In genomic region chr1:51292348-51292747, GRCm38 (mm10) we compare ENCODE assay signal across 12 mouse cellular contexts. TPM values are rescaled to one million over a fixed set of nuclear protein-coding genes. Genes with fewer than 3 reads are reported as not detected.
DNase-seq lines count a peak whose midpoint lies in the region; ATAC-seq and TF ChIP-seq lines count a peak whose summit lies in the region.
"Had no signal": no experiment of that assay in that cellular context is flagged by ENCODE, and none has a peak within 500 bp of the region (broad histone marks: within the 10 kb centered on the region; RNA-seq: fewer than 3 reads in every experiment).

No protein-coding gene starts in this region.

- no peak for ATAC-seq in intestine, embryonic 14.5 days (replicated peaks; ENCODE audit: low FRiP score, low TSS enrichment, low read depth)
- no peak for ATAC-seq in liver, embryonic 15.5 days (ENCODE audit: insufficient read depth)

- no peak for TF ChIP-seq POLR2A in kidney, adult 2 months (IDR thresholded peaks at IDR 0.05; ENCODE audit: low read depth, low read length)
- TF ChIP-seq POLR2A in brain, embryonic 14.5 days (IDR thresholded peaks at IDR 0.05; ENCODE audit: borderline replicate concordance, extremely low read depth, insufficient read depth, insufficient read length, poor library complexity, severe bottlenecking): no peak

- peak; percentile 75 for DNase-seq in kidney, adult 2 months
- DNase-seq in kidney, postnatal 4 days: no peak
- DNase-seq in brain, embryonic 14.5 days (ENCODE audit: low read depth): peak; percentile 22
- no peak for DNase-seq in intestine, embryonic 14.5 days (ENCODE audit: low spot score)
- no peak for DNase-seq in ovary, postnatal 36 days (ENCODE audit: low spot score)
- DNase-seq in thymus, postnatal 4 days: no peak
- DNase-seq: cerebellum, postnatal 36 days; gastrocnemius, postnatal 10 days had no signal

- H3K9me3 ChIP-seq in intestine, embryonic 14.5 days (ENCODE audit: control insufficient read depth, low read length): no peaks in the 10 kb centered on the region
- H3K9me3 ChIP-seq in liver, embryonic 15.5 days (replicated peaks): no peaks in the 10 kb centered on the region

- no peak for TF ChIP-seq CTCF in kidney, adult 2 months (conservative IDR thresholded peaks at IDR 0.05; ENCODE audit: insufficient read depth, insufficient read length, low read depth, low read length)
- TF ChIP-seq CTCF in brain, embryonic 14.5 days (IDR thresholded peaks at IDR 0.05; ENCODE audit: borderline replicate concordance, extremely low read depth, insufficient read depth, insufficient read length): no peak

- peaks cover 4% of the 10 kb centered on the region for H3K4me1 ChIP-seq in kidney, adult 2 months (ENCODE audit: control insufficient read depth, insufficient read depth, low read length)
- no peaks in the 10 kb centered on the region for H3K4me1 ChIP-seq in intestine, embryonic 14.5 days (replicated peaks; ENCODE audit: control insufficient read depth, insufficient read depth, low read length)
- no peaks in the 10 kb centered on the region for H3K4me1 ChIP-seq in liver, embryonic 15.5 days (replicated peaks)

- H3K9ac ChIP-seq in intestine, embryonic 14.5 days (ENCODE audit: low read length): no peak overlapping the region
- H3K9ac ChIP-seq in liver, embryonic 15.5 days: no peak overlapping the region

- H3K27me3 ChIP-seq in kidney, adult 2 months (replicated peaks; ENCODE audit: control insufficient read depth, insufficient read depth, low read length): no peaks in the 10 kb centered on the region
- H3K27me3 ChIP-seq in intestine, embryonic 14.5 days (replicated peaks; ENCODE audit: control insufficient read depth, insufficient read depth, low read length): no peaks in the 10 kb centered on the region
- H3K27me3 ChIP-seq in liver, embryonic 15.5 days: no peaks in the 10 kb centered on the region

- H3K4me2 ChIP-seq in intestine, embryonic 14.5 days (ENCODE audit: low read length): peak overlapping the region; percentile 64
- H3K4me2 ChIP-seq in liver, embryonic 15.5 days: 0 out of 2 replicates have a peak overlapping the region, but pooled peaks have one; percentile 1

- no peak overlapping the region for H3K4me3 ChIP-seq in kidney, adult 2 months (ENCODE audit: insufficient read depth, low read depth, low read length)
- H3K4me3 ChIP-seq in intestine, embryonic 14.5 days (ENCODE audit: low read depth, low read length): no peak overlapping the region
- H3K4me3 ChIP-seq in liver, embryonic 15.5 days (replicated peaks): no peak overlapping the region
- H3K4me3 ChIP-seq: layer of hippocampus, adult 2 months; myocyte had no signal

- WGBS in kidney, adult 2 months: 60% methylated on average over 4 of the region's 4 CpGs
- WGBS in intestine, embryonic 14.5 days: 82% methylated on average over 4 of the region's 4 CpGs
- WGBS in liver, embryonic 15.5 days (ENCODE audit: insufficient replicate concordance): 57% methylated on average over 4 of the region's 4 CpGs

- peak overlapping the region; percentile 4; the same call in 1 of the 2 replicates for H3K27ac ChIP-seq in kidney, adult 2 months (ENCODE audit: insufficient read depth, low read depth, low read length)
- no peak overlapping the region for H3K27ac ChIP-seq in intestine, embryonic 14.5 days (ENCODE audit: low read depth)
- H3K27ac ChIP-seq in liver, embryonic 15.5 days (replicated peaks): no peak overlapping the region
- H3K27ac ChIP-seq: layer of hippocampus, adult 2 months; macrophage had no signal

- no peaks in the 10 kb centered on the region for H3K36me3 ChIP-seq in kidney, adult 2 months (ENCODE audit: control insufficient read depth, insufficient read depth, low read length)
- no peaks in the 10 kb centered on the region for H3K36me3 ChIP-seq in intestine, embryonic 14.5 days (ENCODE audit: control insufficient read depth, insufficient read depth, low read length)
- H3K36me3 ChIP-seq in liver, embryonic 15.5 days (replicated peaks): no peaks in the 10 kb centered on the region

RNA-seq across cellular contexts. Expression of gene Cavin2, which starts 3.4 kb away (rescaled TPM):
- 20.9 TPM in 2 replicates for polyA plus RNA-seq in kidney, adult 2 months (2012; rRNA removed)
- 2.6 and 4.5 TPM in 2 replicates for polyA plus RNA-seq in brain, embryonic 14.5 days (2012; rRNA removed)
- 93.6 and 101 TPM in 2 replicates for polyA plus RNA-seq in intestine, embryonic 14.5 days (2014; fragmentation: Nextera tagmentation; extraction: Ambion mirVana)
- polyA plus RNA-seq in liver, embryonic 15.5 days (2015; fragmentation: Nextera tagmentation; extraction: Ambion mirVana): 22.8 and 23.2 TPM in 2 replicates

Comparison
In these comparisons a context has a peak if more than half of its experiments do, and no peak if none do; other contexts are left out.
1. DNase-seq: peak in kidney, adult 2 months (single experiment) and brain, embryonic 14.5 days (single experiment); none in kidney, postnatal 4 days (0 of 2), intestine, embryonic 14.5 days (single experiment), ovary, postnatal 36 days (single experiment) and thymus, postnatal 4 days (single experiment).